Mouse (Mus musculus) cerebellum, adult 2 months (tissue): ENCODE measurements around the gene Tesc. TPM values are rescaled to one million over a fixed set of nuclear protein-coding genes. Genes with fewer than 3 reads are reported as not detected.

Source experiments
- DNase-seq, 2 experiments: peaks; one replicate each; pipeline ENCODE4 v3.0.0; 2021
- H3K27ac ChIP-seq: fragments of 200-500 bp; 2 replicates; pipeline ENCODE4 v1.5.1; 2012; ENCODE audit warnings: low read length, control low read depth, inconsistent platforms; ENCODE audit not compliant: insufficient read depth
- H3K27me3 ChIP-seq: fragments of 200-500 bp; 2 replicates; pipeline ENCODE4 v1.6.1; 2012; ENCODE audit warnings: inconsistent platforms, mild to moderate bottlenecking, low read length, moderate library complexity; ENCODE audit not compliant: control insufficient read depth, insufficient read depth
- H3K4me1 ChIP-seq: fragments of 200-500 bp; 2 replicates; pipeline ENCODE4 v1.6.1; 2011; ENCODE audit warnings: low read length; ENCODE audit not compliant: control insufficient read depth, insufficient read depth
- H3K4me3 ChIP-seq: fragments of 200-500 bp; replicated peaks from 2 replicates; pipeline ENCODE3; 2011; ENCODE audit warnings: mild to moderate bottlenecking, low read depth, low read length, control low read depth; ENCODE audit not compliant: insufficient read depth
- CTCF ChIP-seq: fragments of 200-500 bp; IDR thresholded peaks from 2 replicates; pipeline ENCODE4 v1.5.1; 2011; ENCODE audit warnings: low read depth, mild to moderate bottlenecking, control low read depth, low read length, moderate library complexity, borderline replicate concordance; ENCODE audit not compliant: insufficient read depth
- POLR2A ChIP-seq: fragments of 200-500 bp; IDR thresholded peaks from 2 replicates; pipeline ENCODE4 v1.6.1; 2011; ENCODE audit warnings: low read length, control low read depth, borderline replicate concordance; ENCODE audit not compliant: insufficient read depth
- WGBS: fragments of 180-500 bp; shearing (Covaris S2); methylation state at CpG from one replicate; pipeline ENCODE4 v1.1.7; 2018; 5-methylcytosine and 5-hydroxymethylcytosine counted together
- polyA plus RNA-seq: library from polyadenylated mRNA; depleted of rRNA; stranded (reverse); fragments of >200 nt; gene quantifications from 2 replicates; pipeline ENCODE4 v1.2.3, GENCODE M21; 2012

Tesc gene
- polyA plus RNA-seq, 1 experiment, result 95.4 TPM

GRCm38 (mm10) chr5:118030022-118030675 lies 2.6 kb downstream of the Tesc start:
- Histone ChIP-seq H3K4me1 (peaks cover 36% of the 10 kb centered on the region), H3K27me3 (no peaks in the 10 kb centered on the region), H3K4me3 (peak overlapping the region; percentile 45), H3K27ac (peak overlapping the region; percentile 54)
- DNase-seq, result no peak
- TF ChIP-seq CTCF, result no peak
- TF ChIP-seq POLR2A, result no peak
- 72% methylated on average over 9 of the region's 9 CpGs for WGBS

GRCm38 (mm10) chr5:118031059-118031458 lies 3.5 kb downstream of the Tesc start:
- no peak for DNase-seq
- Histone ChIP-seq H3K4me1 (peaks cover 42% of the 10 kb centered on the region), H3K27ac (peak overlapping the region; percentile 96), H3K4me3 (peak overlapping the region; percentile 35), H3K27me3 (no peaks in the 10 kb centered on the region)
- TF ChIP-seq POLR2A (no peak), CTCF (no peak)
- WGBS, result 27% methylated on average over 5 of the region's 5 CpGs

GRCm38 (mm10) chr5:118031508-118031907 lies 4.0 kb downstream of the Tesc start:
- Histone ChIP-seq H3K4me1 (peaks cover 46% of the 10 kb centered on the region), H3K4me3 (peak overlapping the region; percentile 35), H3K27ac (peak overlapping the region; percentile 96), H3K27me3 (no peaks in the 10 kb centered on the region)
- TF ChIP-seq POLR2A, result no peak
- TF ChIP-seq CTCF, result no peak
- WGBS, result 22% methylated on average over 4 of the region's 4 CpGs
- DNase-seq, result peak; percentile 55 to 71

- Histone ChIP-seq H3K27me3 (no peaks in the 10 kb centered on the region), H3K4me1 (peaks cover 62% of the 10 kb centered on the region), H3K4me3 (no peak overlapping the region), H3K27ac (peak overlapping the region; percentile 80)
- DNase-seq, result peak; percentile 55 to 72
- 9% methylated on average over 4 of the region's 4 CpGs for WGBS
- no peak for TF ChIP-seq POLR2A
- no peak for TF ChIP-seq CTCF
Measured at GRCm38 (mm10) chr5:118033328-118033727, 5.8 kb downstream of the Tesc start.

- 30% methylated on average over 6 of the region's 6 CpGs for WGBS
- peaks cover 62% of the 10 kb centered on the region for H3K4me1 ChIP-seq
- TF ChIP-seq CTCF (no peak), POLR2A (no peak)
- no peaks in the 10 kb centered on the region for H3K27me3 ChIP-seq
- no peak overlapping the region for H3K4me3 ChIP-seq
- no peak for DNase-seq
- H3K27ac ChIP-seq, result peak overlapping the region; percentile 80
Measured at GRCm38 (mm10) chr5:118033740-118034139, 6.2 kb downstream of the Tesc start.

GRCm38 (mm10) chr5:118034632-118035031 lies 7.1 kb downstream of the Tesc start:
- H3K4me3 ChIP-seq, result no peak overlapping the region
- DNase-seq, result no peak
- TF ChIP-seq CTCF (no peak), POLR2A (no peak)
- peaks cover 69% of the 10 kb centered on the region for H3K4me1 ChIP-seq
- no peaks in the 10 kb centered on the region for H3K27me3 ChIP-seq
- 100% methylated on average over 1 of the region's 1 CpGs for WGBS
- H3K27ac ChIP-seq, result no peak overlapping the region

DNA sequence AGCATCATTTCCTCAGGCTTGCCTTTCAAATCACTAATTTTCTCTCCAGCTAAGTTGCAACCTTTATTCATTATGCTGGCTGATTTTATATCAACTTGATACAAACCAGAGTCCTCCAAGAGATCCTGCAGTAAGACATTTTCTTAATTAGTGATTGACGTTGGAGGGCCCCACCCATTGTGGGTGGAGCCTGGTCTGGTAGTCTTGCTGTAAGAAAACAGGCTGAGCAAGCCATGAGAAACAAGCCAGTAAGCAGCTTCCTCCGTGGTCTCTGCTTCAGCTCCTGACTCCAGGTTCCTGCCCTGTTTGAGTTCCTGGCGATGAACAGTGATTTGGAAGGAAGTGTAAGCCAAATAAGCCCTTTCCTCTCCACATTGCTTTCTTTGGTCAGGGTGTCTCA lies 8.2 kb downstream of the Tesc start:
- WGBS, result 16% methylated on average over 3 of the region's 3 CpGs
- TF ChIP-seq POLR2A (no peak), CTCF (no peak)
- Histone ChIP-seq H3K27ac (peak overlapping the region; percentile 35; the same call in 1 of the 2 replicates), H3K27me3 (no peaks in the 10 kb centered on the region), H3K4me3 (no peak overlapping the region), H3K4me1 (peaks cover 59% of the 10 kb centered on the region)
- DNase-seq, result no peak

GRCm38 (mm10) chr5:118036888-118037797 lies 9.6 kb downstream of the Tesc start:
- Histone ChIP-seq H3K4me3 (no peak overlapping the region), H3K27me3 (no peaks in the 10 kb centered on the region), H3K4me1 (peaks cover 50% of the 10 kb centered on the region), H3K27ac (peak overlapping the region; percentile 35)
- DNase-seq, result peak; percentile 56 to 57
- 22% methylated on average over 25 of the region's 25 CpGs for WGBS
- TF ChIP-seq POLR2A (no peak), CTCF (no peak)
